Mouse (Mus musculus): Measurements from ENCODE around the gene Ccdc171.

DNA sequence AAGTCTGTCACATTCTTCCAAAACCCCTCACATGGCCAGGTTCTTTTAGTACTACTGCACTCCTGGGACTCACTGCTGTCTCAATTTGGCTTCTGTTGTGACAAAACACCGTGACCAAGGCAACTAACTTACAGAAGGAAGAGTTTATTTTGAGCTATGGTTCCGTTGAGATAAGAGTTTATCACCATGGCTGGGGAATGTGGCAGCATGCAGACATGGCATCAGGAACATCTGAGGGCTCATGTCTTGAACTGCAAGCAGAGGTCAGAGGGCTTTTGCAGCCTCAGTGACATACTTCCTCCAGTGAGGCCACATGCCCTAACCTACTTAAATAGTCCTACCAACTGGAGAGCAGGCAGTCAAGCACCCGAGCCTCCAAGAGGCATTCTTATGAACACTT, 51.0 kb downstream of the Ccdc171 start:
- TF ChIP-seq POLR2A (IDR thresholded peaks at IDR 0.05; ENCODE audit: borderline replicate concordance, control insufficient read depth, low read depth, low read length) = no peak
- no peak for TF ChIP-seq CTCF (IDR thresholded peaks at IDR 0.05; ENCODE audit: control insufficient read depth, insufficient read depth, low read length)
